Mouse (Mus musculus) lung, adult 18-20 months (tissue): ENCODE measurements at regions not wholly inside any gene's neighbourhood (a gene's known extent, or its start where the extent isn't known, plus 50 kb on each side); places are given as distances from the start of the nearest gene placed in this dataset.
A peak's percentile ranks its signal among the peaks of the same experiment; 100 is the strongest.

ENCODE experiments used
- DNase-seq, 2 experiments: peaks; one replicate each; pipeline ENCODE4 v3.0.0; 2022; ENCODE audit warnings: mixed read lengths in 2 of 2

GRCm38 (mm10) chr3:131056893-131057660 lies 53.2 kb upstream of the Lef1 start:
- DNase-seq = peak in 1 of 2 experiments; percentile 5

- no peak for DNase-seq
These were observed 55.9 kb upstream of the Lef1 start for GRCm38 (mm10) chr3:131054241-131054972.

- no peak for DNase-seq
These were observed 62.6 kb upstream of the Lef1 start for GRCm38 (mm10) chr3:131047716-131048115.

- DNase-seq = no peak
These were observed 63.9 kb upstream of the Lef1 start for GRCm38 (mm10) chr3:131046412-131046811.

- DNase-seq = no peak
These were observed 70.0 kb upstream of the Lef1 start for GRCm38 (mm10) chr3:131040214-131040825.

- DNase-seq = no peak
These were observed 73.2 kb upstream of the Lef1 start for GRCm38 (mm10) chr3:131037095-131037494.

GRCm38 (mm10) chr3:131034774-131035173 lies 75.5 kb upstream of the Lef1 start:
- no peak for DNase-seq

GRCm38 (mm10) chr3:131026336-131026735 lies 83.9 kb upstream of the Lef1 start:
- DNase-seq = no peak

GRCm38 (mm10) chr3:131019163-131019956 lies 90.9 kb upstream of the Lef1 start:
- DNase-seq = peak; percentile 4 to 5

GRCm38 (mm10) chr3:131017899-131018298 lies 92.4 kb upstream of the Lef1 start:
- DNase-seq = peak; percentile 5 to 19

- DNase-seq = no peak
These were observed 94.2 kb upstream of the Lef1 start for GRCm38 (mm10) chr3:131016104-131016503.

GRCm38 (mm10) chr3:131014092-131014716 lies 96.1 kb upstream of the Lef1 start:
- DNase-seq = no peak

- no peak for DNase-seq
These were observed 109.6 kb upstream of the Lef1 start for GRCm38 (mm10) chr3:131000701-131001100.

- DNase-seq = no peak
These were observed 110.0 kb upstream of the Lef1 start for GRCm38 (mm10) chr3:131000252-131000651.

- peak in 1 of 2 experiments; percentile 13 for DNase-seq
These were observed 110.5 kb upstream of the Lef1 start for GRCm38 (mm10) chr3:130999818-131000217.

GRCm38 (mm10) chr3:130998433-130998832 lies 111.8 kb upstream of the Lef1 start:
- no peak for DNase-seq

- DNase-seq = no peak
These were observed 113.5 kb upstream of the Lef1 start for GRCm38 (mm10) chr3:130996786-130997185.

GRCm38 (mm10) chr3:130991971-130992370 lies 118.3 kb upstream of the Lef1 start:
- no peak for DNase-seq

GRCm38 (mm10) chr3:130986708-130987107 lies 123.6 kb upstream of the Lef1 start:
- DNase-seq = no peak

GRCm38 (mm10) chr3:130986101-130986500 lies 124.2 kb upstream of the Lef1 start:
- no peak for DNase-seq

GRCm38 (mm10) chr3:130981566-130981965 lies 128.7 kb upstream of the Lef1 start:
- no peak for DNase-seq

- no peak for DNase-seq
These were observed 131.2 kb upstream of the Lef1 start for GRCm38 (mm10) chr3:130978986-130979642.
